Mouse (Mus musculus): Measurements from ENCODE around the gene Cstf1. TPM values are rescaled to one million over a fixed set of nuclear protein-coding genes. Genes with fewer than 3 reads are reported as not detected.

Gene Cstf1
- polyA plus RNA-seq, 1 experiment from 2014 or later = 22.4 TPM

Other genes starting within 250 kb of the Cstf1 start
- 0.26 and 0.28 TPM in 2 replicates for gene Mc3r, start 122.2 kb upstream of the Cstf1 start, polyA plus RNA-seq (2015; fragmentation: Nextera tagmentation; extraction: Ambion mirVana)
- gene Fam210b, start 25.1 kb upstream of the Cstf1 start, polyA plus RNA-seq (2015; fragmentation: Nextera tagmentation; extraction: Ambion mirVana) = 18.7 and 19.5 TPM in 2 replicates
- gene Aurka, start 146 bp upstream of the Cstf1 start, polyA plus RNA-seq (2015; fragmentation: Nextera tagmentation; extraction: Ambion mirVana) = 11.7 and 34.1 TPM in 2 replicates
- gene Cass4, start 23.1 kb downstream of the Cstf1 start, polyA plus RNA-seq (2015; fragmentation: Nextera tagmentation; extraction: Ambion mirVana) = 0.17 and 1.1 TPM in 2 replicates
- gene Rtf2, start 69.9 kb downstream of the Cstf1 start, polyA plus RNA-seq (2015; fragmentation: Nextera tagmentation; extraction: Ambion mirVana) = 89.8 and 93.4 TPM in 2 replicates
- gene Gcnt7, start 87.9 kb downstream of the Cstf1 start, polyA plus RNA-seq (2015; fragmentation: Nextera tagmentation; extraction: Ambion mirVana) = 1.1 and 1.4 TPM in 2 replicates
- gene Fam209, start 101.8 kb downstream of the Cstf1 start, polyA plus RNA-seq (2015; fragmentation: Nextera tagmentation; extraction: Ambion mirVana) = not detected in 2 replicates
- 0.26 and 0.64 TPM in 2 replicates for gene Tfap2c, start 178.9 kb downstream of the Cstf1 start, polyA plus RNA-seq (2015; fragmentation: Nextera tagmentation; extraction: Ambion mirVana)